Mouse (Mus musculus) brain, adult 10 weeks (tissue): ENCODE data around the gene Mms19. TPM values are rescaled to one million over a fixed set of nuclear protein-coding genes. Genes with fewer than 3 reads are reported as not detected.

Experiments
- polyA plus RNA-seq: library from polyadenylated mRNA; stranded (reverse); fragments of 350-450 nt; fragmentation: Illumina TruSeq; extraction: RNeasy Lipid Tissue Mini Kit (QIAGEN cat#74804); gene quantifications from one replicate; pipeline ENCODE4 v1.2.3, GENCODE M21; 2015; ENCODE audit warnings: low read depth, low replicate concordance

Gene Mms19
- 21.3 TPM for polyA plus RNA-seq

GRCm38 (mm10) chr19:41980819-41981594 is at the start of gene Mms19:
TSS of gene Mms19 (minus strand) at chr19:41981157.

GRCm38 (mm10) chr19:41981595-41981927 is 604 bp upstream of the Mms19 start, which contains the start of gene Ubtd1:
TSS of gene Ubtd1 (plus strand) at chr19:41981763.

GRCm38 (mm10) chr19:41933179-41934086 is 47.5 kb downstream of the Mms19 start, which contains the start of the genes Exosc1 and Zdhhc16:
TSS of gene Exosc1 (minus strand) at chr19:41933423.
TSS of gene Zdhhc16 (plus strand) at chr19:41933480.

DNA sequence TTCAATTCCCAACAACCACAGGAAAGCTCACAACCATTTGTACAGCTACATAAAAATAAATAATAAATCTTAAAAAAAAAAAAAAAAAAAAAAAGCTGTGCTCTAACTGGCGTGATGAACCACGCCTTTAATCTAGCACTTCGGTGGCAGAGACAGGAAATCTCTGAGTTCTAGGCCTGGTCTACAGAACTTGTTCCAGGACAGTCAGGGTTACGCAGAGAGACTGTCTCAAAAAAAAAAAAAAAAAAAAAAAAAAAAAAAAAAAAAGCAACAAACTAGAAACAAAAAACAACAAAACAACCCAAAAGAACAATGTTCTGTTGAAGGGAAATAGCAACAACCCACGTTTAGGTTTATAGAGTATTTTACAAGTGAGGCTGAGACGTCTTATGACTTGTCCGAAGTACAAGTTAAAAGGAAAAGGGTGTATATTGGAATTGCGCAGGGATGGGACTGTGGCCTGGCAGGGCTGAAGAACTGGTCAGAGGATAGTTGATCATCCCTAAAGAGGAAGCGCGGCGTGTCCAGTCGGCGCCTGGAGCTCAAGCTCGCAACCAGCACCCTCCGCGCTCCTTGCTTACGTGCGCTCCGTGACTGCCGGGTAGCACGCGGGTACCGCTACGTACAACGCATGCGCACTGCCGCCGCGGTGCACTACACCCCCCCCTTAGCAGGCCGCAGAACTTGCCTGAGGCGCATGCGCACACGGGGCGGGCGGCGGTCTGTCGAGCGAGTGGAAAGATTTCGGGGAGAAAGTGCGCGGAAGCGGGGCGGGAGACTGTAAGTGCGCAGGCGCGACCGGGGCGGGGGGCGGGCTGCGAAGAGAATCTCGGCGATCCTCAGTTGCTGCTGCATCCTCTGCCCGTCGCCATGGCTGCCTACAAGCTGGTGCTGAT is 69.5 kb downstream of the Mms19 start, which contains the start of gene Pgam1:
Gene Pgam1 (plus strand): TSS at position 746 of the 896 bp plus-strand sequence.

DNA sequence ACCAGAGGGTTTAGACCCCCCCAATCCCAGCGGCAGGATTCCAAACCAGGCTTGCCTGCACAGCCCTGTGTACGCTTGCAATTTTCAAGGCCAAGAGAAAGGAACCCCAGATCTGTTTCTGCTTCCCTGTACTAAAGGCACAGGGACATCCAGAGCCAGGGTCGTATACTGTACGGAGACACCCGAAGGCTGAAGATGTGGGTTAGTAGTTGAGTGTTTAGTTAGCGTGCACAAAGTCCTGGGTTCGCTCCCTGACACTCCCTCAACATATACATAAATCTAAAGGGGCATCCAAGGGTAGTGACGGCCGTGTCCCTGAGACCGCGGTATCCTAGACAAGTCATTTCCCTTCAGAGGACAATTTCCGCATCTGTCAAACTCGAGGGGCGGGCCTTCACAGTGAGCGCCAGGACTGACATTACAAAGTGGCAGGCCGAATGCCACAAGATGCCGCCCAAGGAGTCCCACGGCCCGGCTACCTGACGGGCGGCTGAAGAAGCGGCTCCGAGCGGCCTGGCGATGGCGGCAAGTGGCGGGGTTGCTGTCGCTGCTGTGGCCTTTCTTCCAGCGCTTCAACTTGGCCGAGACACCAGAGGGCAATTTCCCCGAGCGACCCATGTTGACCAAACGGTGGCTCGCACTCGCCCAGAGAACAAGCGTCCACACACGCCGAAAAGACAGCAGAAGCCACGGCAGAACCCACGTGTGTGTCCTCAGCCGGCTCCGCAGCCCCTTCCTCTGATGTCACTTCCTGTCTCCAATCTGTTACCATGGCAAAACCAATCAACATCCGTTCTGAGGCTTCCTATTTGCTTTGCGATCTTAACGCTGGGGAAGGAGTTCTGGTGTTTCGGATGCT is 85.3 kb downstream of the Mms19 start, which contains the start of gene Rrp12:
Gene Rrp12 (minus strand): TSS at position 714 of the 859 bp plus-strand sequence.

Other genes starting within 250 kb of the Mms19 start
- gene Slit1, start 237.5 kb downstream of the Mms19 start, polyA plus RNA-seq = 28.5 TPM
- 2.4 TPM for gene Arhgap19, start 179.1 kb downstream of the Mms19 start, polyA plus RNA-seq
- 7.6 TPM for gene Frat1, start 151.2 kb downstream of the Mms19 start, polyA plus RNA-seq
- gene Frat2, start 133.0 kb downstream of the Mms19 start, polyA plus RNA-seq = 3.2 TPM
- 18.4 TPM for gene Rrp12, start 85.0 kb downstream of the Mms19 start, polyA plus RNA-seq
- 759 TPM for gene Pgam1, start 69.2 kb downstream of the Mms19 start, polyA plus RNA-seq
- 26.2 TPM for gene Exosc1, start 47.7 kb downstream of the Mms19 start, polyA plus RNA-seq
- 47.2 TPM for gene Zdhhc16, start 47.7 kb downstream of the Mms19 start, polyA plus RNA-seq
- 12.3 TPM for gene Ubtd1, start 606 bp upstream of the Mms19 start, polyA plus RNA-seq
- gene Ankrd2, start 54.8 kb upstream of the Mms19 start, polyA plus RNA-seq = 0.43 TPM
- gene Hoga1, start 64.5 kb upstream of the Mms19 start, polyA plus RNA-seq = 1.6 TPM
- not detected for gene 4933411K16Rik, start 71.1 kb upstream of the Mms19 start, polyA plus RNA-seq
- 66.3 TPM for gene Morn4, start 105.2 kb upstream of the Mms19 start, polyA plus RNA-seq
- 59.5 TPM for gene Pi4k2a, start 109.3 kb upstream of the Mms19 start, polyA plus RNA-seq
- gene Avpi1, start 147.9 kb upstream of the Mms19 start, polyA plus RNA-seq = 59.4 TPM
- 7.0 TPM for gene Marveld1, start 166.2 kb upstream of the Mms19 start, polyA plus RNA-seq
- 73.0 TPM for gene Zfyve27, start 182.8 kb upstream of the Mms19 start, polyA plus RNA-seq
- gene Sfrp5, start 221.1 kb upstream of the Mms19 start, polyA plus RNA-seq = 4.1 TPM